Mouse (Mus musculus): ENCODE measurements at regions not wholly inside any gene's neighbourhood (a gene's known extent, or its start where the extent isn't known, plus 50 kb on each side); places are given as distances from the start of the nearest gene placed in this dataset.

DNA sequence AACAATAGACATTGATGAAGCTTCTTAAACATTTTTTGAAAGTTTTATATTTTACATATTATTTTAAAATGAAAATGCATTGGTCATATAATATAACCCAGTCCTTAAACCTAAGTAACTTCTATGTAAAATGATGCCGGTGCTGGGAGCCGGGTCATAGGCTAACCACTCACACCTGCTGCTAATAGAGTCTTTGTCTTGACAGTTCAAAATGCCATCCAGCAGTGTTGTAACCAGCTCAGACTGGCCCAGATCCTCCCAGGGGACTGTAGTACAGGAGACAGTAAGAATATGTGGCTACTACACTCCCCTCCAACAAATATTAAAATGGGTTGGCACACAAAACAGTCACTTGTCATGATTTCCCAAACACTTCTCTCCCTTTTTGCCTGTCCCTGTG lies 693.6 kb downstream of the 1700064H15Rik start:
- DNase-seq (ENCODE audit: low read depth in 1 of 2, low spot score in 2 of 2), result no peak
- no peaks in the 10 kb centered on the region for H3K4me1 ChIP-seq (ENCODE audit: control insufficient read depth, insufficient read depth, insufficient read length)
- 89% methylated on average over 2 of the region's 2 CpGs for WGBS
- no peaks in the 10 kb centered on the region for H3K27me3 ChIP-seq (ENCODE audit: control insufficient read depth, insufficient read depth, low read length)
- no peak overlapping the region for H3K27ac ChIP-seq (ENCODE audit: insufficient read depth, low read length)
- TF ChIP-seq CTCF (IDR thresholded peaks at IDR 0.05; ENCODE audit: extremely low read depth, insufficient read depth, insufficient read length, insufficient replicate concordance), result no peak
- no peak for TF ChIP-seq POLR2A (IDR thresholded peaks at IDR 0.05; ENCODE audit: low read depth, low read length)
- H3K36me3 ChIP-seq (ENCODE audit: control insufficient read depth, insufficient read depth, low read length), result no peaks in the 10 kb centered on the region
- no peak overlapping the region for H3K4me3 ChIP-seq (ENCODE audit: extremely low read depth, insufficient read depth, insufficient read length)

DNA sequence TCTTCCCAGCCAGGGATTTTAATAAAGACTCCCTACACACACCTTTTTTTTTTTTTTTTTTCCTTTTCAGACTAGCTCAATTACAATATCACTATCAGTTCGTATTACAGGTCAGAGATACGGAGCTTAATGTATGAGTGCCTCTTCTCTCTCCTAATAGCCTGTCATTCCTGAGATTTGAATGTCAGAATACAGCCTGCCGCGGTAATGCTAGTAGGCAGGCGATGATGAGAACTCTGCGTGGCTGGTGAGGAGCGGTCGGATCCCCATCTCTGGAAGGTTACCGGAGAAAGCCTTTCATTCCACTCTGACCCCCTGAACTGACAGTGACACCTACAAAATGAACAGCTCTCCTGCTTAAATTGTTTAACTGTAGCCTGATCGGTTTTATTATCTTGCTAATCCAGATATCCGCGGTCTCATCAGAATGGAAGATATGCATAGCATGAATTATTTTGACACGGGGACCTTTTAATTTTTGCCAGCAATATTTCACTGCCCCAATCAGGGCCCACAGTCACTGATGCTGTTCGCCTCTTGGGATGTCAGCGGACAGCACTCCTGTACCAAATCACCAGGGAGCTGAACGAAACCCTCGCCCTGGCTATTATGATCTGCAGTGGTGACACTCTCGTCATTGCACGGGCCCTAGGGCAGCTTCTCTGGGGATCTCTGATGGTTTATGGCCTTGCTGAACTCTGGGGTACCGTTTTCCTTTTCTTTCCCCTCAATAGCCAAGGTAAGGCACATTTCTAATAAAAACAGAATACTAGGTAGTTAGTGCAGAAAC lies 690.9 kb downstream of the 1700064H15Rik start:
- Histone ChIP-seq H3K4me3 (ENCODE audit: extremely low read depth, insufficient read depth, insufficient read length) (no peak overlapping the region), H3K4me1 (ENCODE audit: control insufficient read depth, insufficient read depth, insufficient read length) (no peaks in the 10 kb centered on the region), H3K27me3 (ENCODE audit: control insufficient read depth, insufficient read depth, low read length) (no peaks in the 10 kb centered on the region), H3K36me3 (ENCODE audit: control insufficient read depth, insufficient read depth, low read length) (no peaks in the 10 kb centered on the region), H3K27ac (ENCODE audit: insufficient read depth, low read length) (no peak overlapping the region)
- DNase-seq (ENCODE audit: low read depth in 1 of 2, low spot score in 2 of 2), result no peak
- WGBS, result 87% methylated on average over 20 of the region's 20 CpGs
- TF ChIP-seq CTCF (IDR thresholded peaks at IDR 0.05; ENCODE audit: extremely low read depth, insufficient read depth, insufficient read length, insufficient replicate concordance) (no peak), POLR2A (IDR thresholded peaks at IDR 0.05; ENCODE audit: low read depth, low read length) (no peak)

- 86% methylated on average over 11 of the region's 11 CpGs for WGBS
- DNase-seq (ENCODE audit: low read depth in 1 of 2, low spot score in 2 of 2), result no peak
Observed at GRCm38 (mm10) chr3:18941301-18942177, 686.9 kb downstream of the 1700064H15Rik start.

DNA sequence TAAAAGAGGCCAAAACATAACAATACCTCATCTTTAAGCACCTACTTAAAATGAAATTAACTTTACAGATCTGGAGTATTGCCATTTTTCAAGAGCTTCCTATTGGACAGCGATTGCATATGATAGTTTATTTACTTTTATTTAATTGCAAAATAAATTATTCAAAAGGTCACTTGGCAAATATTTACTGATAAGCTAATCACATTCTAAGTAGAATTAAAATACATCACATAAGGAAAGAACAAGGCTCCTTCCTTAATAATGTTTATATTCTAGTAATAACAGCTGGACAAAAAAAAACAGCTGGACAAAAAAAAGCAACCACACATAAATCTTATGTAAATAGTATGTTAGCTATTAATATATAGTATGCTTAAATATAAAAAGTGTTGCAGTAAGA lies 668.1 kb downstream of the 1700064H15Rik start:
- 89% methylated on average over 1 of the region's 1 CpGs for WGBS
- TF ChIP-seq POLR2A (IDR thresholded peaks at IDR 0.05; ENCODE audit: low read depth, low read length), result no peak
- TF ChIP-seq CTCF (IDR thresholded peaks at IDR 0.05; ENCODE audit: extremely low read depth, insufficient read depth, insufficient read length, insufficient replicate concordance), result no peak
- H3K27me3 ChIP-seq (ENCODE audit: control insufficient read depth, insufficient read depth, low read length), result no peaks in the 10 kb centered on the region
- DNase-seq (ENCODE audit: low read depth in 1 of 2, low spot score in 2 of 2), result no peak
- H3K36me3 ChIP-seq (ENCODE audit: control insufficient read depth, insufficient read depth, low read length), result no peaks in the 10 kb centered on the region
- no peaks in the 10 kb centered on the region for H3K4me1 ChIP-seq (ENCODE audit: control insufficient read depth, insufficient read depth, insufficient read length)
- no peak overlapping the region for H3K27ac ChIP-seq (ENCODE audit: insufficient read depth, low read length)
- H3K4me3 ChIP-seq (ENCODE audit: extremely low read depth, insufficient read depth, insufficient read length), result no peak overlapping the region

More at GRCm38 (mm10) chr3:18941301-18942177, 686.9 kb downstream of the 1700064H15Rik start:
- Histone ChIP-seq H3K27me3 (ENCODE audit: control insufficient read depth, insufficient read depth, low read length) (no peaks in the 10 kb centered on the region), H3K36me3 (ENCODE audit: control insufficient read depth, insufficient read depth, low read length) (no peaks in the 10 kb centered on the region), H3K4me3 (ENCODE audit: extremely low read depth, insufficient read depth, insufficient read length) (no peak overlapping the region), H3K27ac (ENCODE audit: insufficient read depth, low read length) (no peak overlapping the region), H3K4me1 (ENCODE audit: control insufficient read depth, insufficient read depth, insufficient read length) (no peaks in the 10 kb centered on the region)
- no peak for TF ChIP-seq POLR2A (IDR thresholded peaks at IDR 0.05; ENCODE audit: low read depth, low read length)

DNA sequence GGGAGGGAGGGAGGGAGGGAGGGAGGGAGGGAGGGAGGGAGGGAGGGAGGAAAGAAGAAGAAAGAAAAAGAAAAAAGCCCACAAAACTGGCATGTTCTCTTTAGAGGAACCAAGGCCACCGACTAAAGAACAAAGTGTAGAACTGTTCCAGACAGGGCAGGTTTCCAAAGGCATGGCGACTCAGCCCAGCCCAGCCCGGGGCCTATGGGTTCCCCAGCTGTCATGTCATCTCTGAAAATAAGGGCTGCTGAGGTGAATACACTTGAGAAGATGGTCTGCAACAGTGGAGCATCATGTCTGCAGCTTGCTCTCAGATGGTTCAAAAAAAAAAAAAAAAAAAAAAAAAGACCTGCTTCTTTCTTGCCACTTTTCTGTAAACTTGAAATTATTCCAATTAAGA lies 639.8 kb downstream of the 1700064H15Rik start:
- TF ChIP-seq CTCF (IDR thresholded peaks at IDR 0.05; ENCODE audit: extremely low read depth, insufficient read depth, insufficient read length, insufficient replicate concordance) (no peak), POLR2A (IDR thresholded peaks at IDR 0.05; ENCODE audit: low read depth, low read length) (no peak)
- H3K4me1 ChIP-seq (ENCODE audit: control insufficient read depth, insufficient read depth, insufficient read length), result no peaks in the 10 kb centered on the region
- no peak overlapping the region for H3K4me3 ChIP-seq (ENCODE audit: extremely low read depth, insufficient read depth, insufficient read length)
- H3K27ac ChIP-seq (ENCODE audit: insufficient read depth, low read length), result no peak overlapping the region
- 92% methylated on average over 3 of the region's 3 CpGs for WGBS
- H3K27me3 ChIP-seq (ENCODE audit: control insufficient read depth, insufficient read depth, low read length), result no peaks in the 10 kb centered on the region
- no peaks in the 10 kb centered on the region for H3K36me3 ChIP-seq (ENCODE audit: control insufficient read depth, insufficient read depth, low read length)
- no peak for DNase-seq (ENCODE audit: low read depth in 1 of 2, low spot score in 2 of 2)

DNA sequence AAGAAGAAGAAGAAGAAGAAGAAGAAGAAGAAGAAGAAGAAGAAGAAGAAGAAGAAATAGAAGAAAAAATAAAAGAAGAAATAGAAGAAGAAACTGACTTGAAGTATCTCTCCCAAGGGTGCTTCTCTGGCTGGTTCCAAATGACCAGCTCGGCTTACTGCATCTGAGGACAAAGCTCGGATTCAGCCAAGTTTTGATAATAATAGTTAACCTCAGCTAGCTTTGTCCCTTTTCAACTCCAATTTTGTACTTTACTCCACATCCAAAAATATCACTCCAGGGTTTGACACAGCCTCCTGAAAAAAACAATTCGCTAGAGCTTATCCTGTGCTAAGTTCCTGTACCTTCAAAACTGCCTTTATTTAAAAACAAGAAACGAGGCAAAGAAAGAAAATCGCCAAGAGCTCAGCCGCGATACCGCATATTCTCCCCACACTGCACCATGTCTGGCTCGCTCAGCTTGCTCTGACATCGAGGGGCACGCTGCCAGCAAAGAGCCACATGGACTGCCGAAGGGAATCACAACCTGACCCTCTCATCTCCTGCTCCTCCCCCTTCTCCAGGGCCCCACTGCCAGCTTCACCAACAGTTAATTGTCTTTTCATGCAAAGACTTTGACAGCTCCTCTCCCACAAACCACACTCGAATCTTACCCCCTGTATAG lies 638.8 kb downstream of the 1700064H15Rik start:
- Histone ChIP-seq H3K36me3 (ENCODE audit: control insufficient read depth, insufficient read depth, low read length) (no peaks in the 10 kb centered on the region), H3K27ac (ENCODE audit: insufficient read depth, low read length) (no peak overlapping the region), H3K4me1 (ENCODE audit: control insufficient read depth, insufficient read depth, insufficient read length) (no peaks in the 10 kb centered on the region), H3K27me3 (ENCODE audit: control insufficient read depth, insufficient read depth, low read length) (no peaks in the 10 kb centered on the region), H3K4me3 (ENCODE audit: extremely low read depth, insufficient read depth, insufficient read length) (no peak overlapping the region)
- WGBS, result 66% methylated on average over 13 of the region's 13 CpGs
- no peak for DNase-seq (ENCODE audit: low read depth in 1 of 2, low spot score in 2 of 2)
- no peak for TF ChIP-seq CTCF (IDR thresholded peaks at IDR 0.05; ENCODE audit: extremely low read depth, insufficient read depth, insufficient read length, insufficient replicate concordance)
- TF ChIP-seq POLR2A (IDR thresholded peaks at IDR 0.05; ENCODE audit: low read depth, low read length), result no peak

Measured in spleen, adult 2 months (tissue).